Mouse (Mus musculus) layer of hippocampus, adult 8-10 months (tissue): Measurements from ENCODE around the gene Epop. TPM values are rescaled to one million over a fixed set of nuclear protein-coding genes. Genes with fewer than 3 reads are reported as not detected.
A peak's percentile ranks its signal among the peaks of the same experiment; 100 is the strongest.

Experiments
- DNase-seq, 2 experiments: peaks; one replicate each; pipeline ENCODE4 v3.0.0; 2022; ENCODE audit warnings: low spot score in 2 of 2
- total RNA-seq, 4 experiments: library from RNA; stranded (reverse); gene quantifications; 2 replicates each; pipeline ENCODE4 v1.2.4; 2022

Epop gene
- total RNA-seq, 4 experiments from 2014 or later: 28.9 to 38.6 (median 33.9) TPM

DNA sequence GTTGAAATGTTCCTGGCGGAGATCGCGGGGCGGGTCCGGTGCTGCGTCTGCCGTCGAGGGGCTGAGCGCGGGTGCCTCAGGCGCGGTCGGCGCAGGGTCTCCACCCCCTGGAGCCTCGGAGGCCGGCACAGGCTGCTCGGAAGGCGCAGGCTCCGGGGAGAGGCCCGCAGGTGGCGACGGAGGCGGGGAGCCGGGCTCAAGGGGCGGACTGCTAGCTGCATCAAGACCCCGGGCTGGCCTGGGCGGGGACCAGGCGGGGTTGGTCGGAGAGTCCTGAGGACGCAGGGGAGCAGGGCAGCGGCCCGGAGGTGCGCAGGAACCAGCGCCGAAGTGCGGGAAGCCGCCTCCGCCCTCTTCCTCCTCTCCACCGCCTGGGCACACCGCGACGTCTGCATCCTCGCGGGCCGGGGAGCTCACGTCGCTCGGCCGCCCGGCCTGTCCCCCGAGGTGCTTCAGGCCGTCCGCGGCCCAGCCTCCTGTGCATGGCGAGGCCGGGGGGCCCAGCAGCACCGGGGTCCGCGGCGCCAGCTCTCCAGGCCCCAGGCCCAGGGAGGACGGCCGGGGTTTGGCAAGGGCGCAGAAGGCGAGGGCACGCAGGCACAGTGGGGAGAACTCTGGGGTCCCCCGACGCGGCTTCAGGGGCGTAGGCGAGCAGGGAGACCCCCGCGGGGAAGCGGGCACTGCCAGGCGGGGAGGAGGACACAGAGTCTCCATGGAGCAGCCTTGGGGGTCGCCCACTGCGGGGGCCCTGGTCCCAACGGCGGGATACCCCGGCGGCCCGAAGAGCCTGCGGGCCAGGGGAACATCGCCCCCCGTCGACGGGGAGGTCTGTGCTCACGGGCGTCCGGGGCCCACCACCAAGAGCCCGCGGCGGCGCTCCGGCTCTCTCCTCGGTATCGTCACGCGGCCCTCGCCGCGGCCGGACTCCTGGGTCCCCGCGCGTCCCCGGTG is 659 bp downstream of the Epop start:
- DNase-seq: no peak

DNA sequence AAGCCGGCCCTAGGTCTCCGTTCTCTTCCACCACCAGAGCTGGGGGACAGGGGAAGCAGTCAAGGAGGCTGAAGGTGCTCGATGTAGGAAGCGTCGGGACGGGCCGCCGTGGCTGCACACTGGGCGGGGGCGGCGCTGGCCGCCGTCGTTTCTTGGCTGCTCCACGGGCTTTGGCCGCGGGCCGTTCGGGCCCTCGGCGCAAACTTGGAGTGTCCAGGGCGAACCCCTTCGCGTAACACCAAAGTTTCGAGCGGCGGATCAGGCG is 1.3 kb downstream of the Epop start:
- no peak for DNase-seq

DNA sequence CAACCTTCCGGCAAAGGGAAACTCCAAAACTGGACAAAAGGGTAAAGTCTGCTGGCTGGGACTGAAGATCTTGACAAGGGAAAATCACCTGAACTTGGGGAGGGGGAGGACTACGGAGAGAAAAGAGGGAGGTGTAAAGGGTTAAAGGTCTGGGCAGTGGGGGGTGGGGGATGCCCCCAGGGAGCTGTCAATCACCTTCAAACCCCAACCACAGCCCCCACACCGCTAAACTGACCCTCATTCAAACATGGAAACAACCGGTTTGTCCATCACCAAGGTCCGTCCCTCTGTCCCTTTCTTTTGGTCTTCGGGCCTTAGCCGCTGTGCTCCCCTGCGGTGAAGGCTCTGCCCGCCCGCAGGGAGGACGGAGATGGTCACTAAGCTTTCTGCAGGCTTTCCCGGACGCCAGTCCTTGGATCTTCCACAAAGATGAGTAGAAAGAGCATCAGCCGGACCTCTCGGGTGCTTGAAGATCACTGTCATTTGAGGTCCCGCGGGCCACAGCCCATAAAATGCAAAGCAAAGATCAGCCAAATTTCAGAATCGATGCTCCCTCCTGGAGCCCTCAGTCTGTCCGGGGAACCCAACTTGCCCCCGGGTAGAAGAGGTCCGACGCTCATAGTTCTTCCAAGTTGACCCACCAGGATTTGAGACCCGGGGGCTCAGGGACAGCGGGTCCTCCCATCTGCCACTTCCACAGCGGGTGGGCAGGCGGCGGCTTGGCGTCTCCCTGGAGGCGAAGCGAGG is 1.8 kb downstream of the Epop start:
- no peak for DNase-seq

DNA sequence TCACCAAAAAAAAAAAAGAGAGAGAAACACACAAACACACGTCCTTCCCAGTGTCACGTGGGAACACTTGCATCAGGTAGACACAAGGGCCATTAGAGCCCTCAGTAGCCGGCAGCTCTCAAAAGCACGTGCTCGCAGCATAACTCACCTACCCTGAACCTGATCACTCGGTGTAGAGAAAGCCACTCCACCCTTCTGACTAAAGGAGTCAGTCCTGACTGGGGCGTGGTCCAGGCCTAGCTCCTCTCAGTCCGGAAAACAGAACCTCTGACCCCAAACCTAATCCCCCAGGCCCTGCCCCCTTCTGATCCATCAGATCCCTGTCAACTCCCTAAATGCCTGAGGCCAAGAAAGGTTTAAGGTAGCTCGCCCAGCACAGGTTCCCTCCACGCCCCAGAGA is 2.7 kb downstream of the Epop start:
- DNase-seq: no peak

DNA sequence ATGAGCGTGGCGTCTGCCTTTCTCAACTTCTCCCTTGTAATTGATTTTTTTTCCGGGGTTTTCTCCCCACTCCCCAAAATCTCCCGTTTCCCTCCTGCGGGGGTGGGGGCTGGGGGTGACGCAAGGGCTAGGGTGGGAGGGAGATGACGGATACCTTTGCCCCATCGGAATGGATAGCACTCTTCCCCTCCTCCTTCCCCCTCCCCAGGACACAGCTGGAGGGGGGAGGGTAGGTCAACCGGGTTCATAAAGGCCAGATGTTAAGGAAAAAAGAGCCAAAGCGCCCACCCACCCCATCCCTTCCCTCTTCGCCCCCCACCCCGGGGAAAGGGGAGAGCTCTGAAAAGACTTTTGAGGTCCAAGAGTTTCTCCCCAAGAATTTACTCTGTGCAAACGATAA is 3.1 kb downstream of the Epop start:
- DNase-seq: no peak

DNA sequence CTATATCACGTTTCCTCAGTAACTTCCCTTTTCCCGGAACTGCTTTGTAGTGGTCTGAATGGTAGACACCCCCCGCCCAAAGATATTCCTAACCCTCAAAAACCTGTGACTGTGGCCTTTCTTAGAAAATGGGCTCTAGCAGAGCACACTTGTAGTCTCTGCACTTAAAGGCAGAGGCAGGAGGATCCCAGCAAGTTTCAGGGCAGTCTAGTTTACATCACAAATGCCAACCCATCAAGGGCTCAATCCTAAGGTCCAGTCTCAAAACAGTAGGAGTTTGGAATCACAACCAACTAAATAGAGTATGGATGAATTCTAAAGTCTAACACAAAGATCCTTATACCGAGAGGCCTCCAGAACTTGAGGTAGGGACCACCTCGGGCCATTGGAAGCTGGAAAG is 4.0 kb downstream of the Epop start:
- no peak for DNase-seq

DNA sequence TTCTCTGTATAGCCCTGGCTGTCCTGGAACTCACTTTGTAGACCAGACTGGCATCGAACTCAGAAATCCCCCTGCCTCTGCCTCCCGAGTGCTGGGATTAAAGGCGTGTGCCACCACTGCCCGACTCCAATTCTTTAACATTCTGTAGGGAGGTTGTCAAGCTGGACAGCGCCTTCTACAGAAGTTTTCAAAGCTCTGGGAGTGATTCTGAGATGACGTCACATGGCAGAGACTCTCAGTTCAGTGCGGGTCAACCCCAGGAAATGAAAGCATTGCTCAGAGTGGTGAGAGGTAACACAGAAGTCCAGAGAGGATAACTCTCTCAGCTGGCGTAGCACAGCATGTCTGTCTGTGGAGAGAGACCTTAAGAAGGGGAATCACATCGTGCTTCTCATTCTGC is 6.3 kb downstream of the Epop start:
- DNase-seq: no peak

DNA sequence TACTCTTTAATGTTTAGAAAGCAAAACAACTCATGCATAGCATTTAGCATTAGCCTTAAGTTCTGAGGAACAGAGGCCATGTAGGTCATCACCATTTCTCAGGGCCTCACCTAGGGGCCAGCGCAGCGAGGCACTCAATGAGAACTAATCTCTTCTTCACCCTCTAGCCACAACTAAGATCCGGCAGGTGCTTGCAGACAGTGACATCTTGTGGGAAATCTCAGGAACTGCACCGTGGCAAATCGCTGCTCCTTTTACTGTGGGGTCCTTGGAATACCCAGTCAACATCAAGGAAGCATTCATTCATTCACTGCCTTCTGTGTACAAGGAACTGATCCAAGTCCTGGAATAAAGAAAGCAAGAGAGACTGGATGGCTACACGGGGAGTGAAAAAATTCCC is 7.1 kb downstream of the Epop start:
- peak; percentile 71 to 80 for DNase-seq

DNA sequence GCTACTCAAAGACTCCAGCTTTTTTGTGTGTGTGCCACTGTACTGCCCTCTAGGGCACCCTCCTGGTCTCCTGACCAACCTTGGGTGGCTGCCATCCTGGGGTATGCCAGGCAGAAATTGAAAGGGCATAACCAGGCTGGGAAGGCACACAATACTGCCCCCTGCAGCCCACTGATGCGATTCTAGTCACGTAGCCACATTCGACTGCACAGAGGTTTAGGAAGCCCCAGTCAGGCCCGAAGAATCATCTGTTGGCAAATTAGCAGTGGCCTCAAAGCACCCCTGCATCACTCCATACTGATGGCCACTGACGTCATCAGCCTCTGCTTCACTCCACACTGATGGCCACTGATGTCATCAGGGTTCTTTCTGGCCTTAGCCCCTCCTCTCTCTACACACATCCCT is 10.1 kb downstream of the Epop start:
- peak; percentile 81 to 83 for DNase-seq

DNA sequence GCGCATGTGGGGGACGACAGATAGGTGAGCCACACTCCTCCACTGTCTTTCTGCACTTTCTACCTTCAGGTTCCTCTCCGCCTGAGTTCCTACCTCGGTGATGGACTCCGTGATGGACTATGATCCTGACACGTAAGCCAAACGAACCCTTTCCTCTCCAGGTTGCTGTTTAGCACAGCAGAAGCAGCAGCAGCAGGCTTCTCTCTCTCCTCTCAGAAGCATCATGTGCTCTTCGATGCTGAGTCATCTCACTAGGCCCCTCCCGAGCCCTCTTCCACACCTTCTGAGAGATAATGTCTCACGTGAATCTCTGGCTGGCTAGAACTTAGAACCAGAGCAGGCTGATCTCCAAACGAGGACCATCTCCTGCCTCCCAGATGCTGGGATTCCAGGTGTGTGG is 11.1 kb downstream of the Epop start:
- no peak for DNase-seq

DNA sequence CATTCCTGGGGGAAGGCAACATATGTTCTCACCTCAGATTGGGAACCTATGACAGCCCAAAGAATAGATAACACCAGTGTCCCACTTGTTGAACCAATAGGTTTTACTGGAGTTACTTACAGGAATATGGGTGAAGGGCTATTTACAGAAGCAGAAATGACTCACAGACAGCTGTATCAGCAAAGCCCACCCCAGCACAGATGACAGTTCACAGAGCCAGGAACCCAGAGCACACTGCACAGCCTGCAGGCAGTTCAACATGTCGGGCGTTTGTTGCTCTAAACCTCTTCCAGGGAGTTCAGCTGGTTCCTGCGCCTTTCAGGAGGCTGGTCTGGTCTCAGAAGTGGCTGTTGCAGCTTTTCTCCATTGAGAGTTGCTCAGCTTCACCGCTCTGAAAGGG is 14.2 kb downstream of the Epop start:
- no peak for DNase-seq

DNA sequence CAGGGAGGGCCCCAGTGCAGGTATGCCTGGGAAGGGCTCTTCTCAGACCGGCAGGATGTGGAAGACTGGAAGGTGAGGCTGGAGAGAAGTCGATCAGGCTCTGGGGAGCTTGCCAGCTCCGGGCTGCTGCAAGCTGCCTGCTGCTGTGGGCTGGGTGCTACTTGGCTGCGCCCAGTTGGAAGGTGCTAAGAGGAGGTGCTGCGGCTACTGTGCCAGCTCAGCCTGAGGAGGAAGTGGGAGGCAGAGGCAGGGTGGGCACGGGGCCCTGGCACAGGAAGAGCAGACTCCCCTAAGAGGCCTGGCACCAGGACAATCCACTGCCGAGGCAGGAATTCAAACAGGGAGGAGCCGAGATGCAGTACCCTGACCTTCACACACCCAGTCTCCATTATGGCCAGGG is 18.4 kb downstream of the Epop start:
- DNase-seq: peak in 1 of 2 experiments; percentile 57

DNA sequence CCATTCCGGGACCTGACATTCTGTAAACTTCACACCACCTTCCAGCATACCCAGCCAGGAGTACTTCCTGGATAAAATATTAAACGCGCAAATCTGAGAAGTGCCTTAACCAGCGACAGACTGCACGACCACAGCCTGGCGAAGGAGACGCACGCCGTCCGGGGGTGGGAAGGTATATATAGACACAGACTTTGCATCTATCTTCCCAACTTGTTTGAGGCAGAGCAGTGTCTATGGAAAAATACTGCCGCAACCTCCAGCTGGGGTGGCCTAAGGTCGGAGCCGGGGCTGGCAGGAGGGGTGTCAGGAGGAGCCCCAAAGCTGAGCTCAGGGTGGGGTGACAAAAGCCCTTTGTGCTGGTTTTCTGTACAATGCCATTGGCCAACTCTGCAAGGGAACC is 19.8 kb downstream of the Epop start:
- DNase-seq: peak; percentile 55 to 64

DNA sequence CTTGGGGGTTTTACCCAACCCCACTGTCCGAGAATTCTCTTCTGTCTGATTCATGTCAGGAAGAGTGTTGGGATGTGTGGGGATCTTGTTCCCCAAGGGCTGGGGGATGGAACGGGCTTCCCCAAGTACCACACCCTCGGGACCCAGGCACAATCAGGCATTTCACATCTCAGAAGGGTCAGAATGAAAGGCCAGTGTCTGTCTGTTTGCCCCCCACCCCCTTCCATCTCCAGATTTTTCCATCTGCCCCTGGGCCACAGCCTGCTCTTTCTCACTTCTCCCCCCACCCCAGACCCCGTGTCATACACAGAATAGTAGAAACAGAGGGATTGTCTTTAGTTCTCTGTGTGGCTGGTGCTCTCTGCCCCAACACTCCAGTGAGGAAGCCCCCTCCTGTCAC is 20.6 kb downstream of the Epop start:
- DNase-seq: no peak

DNA sequence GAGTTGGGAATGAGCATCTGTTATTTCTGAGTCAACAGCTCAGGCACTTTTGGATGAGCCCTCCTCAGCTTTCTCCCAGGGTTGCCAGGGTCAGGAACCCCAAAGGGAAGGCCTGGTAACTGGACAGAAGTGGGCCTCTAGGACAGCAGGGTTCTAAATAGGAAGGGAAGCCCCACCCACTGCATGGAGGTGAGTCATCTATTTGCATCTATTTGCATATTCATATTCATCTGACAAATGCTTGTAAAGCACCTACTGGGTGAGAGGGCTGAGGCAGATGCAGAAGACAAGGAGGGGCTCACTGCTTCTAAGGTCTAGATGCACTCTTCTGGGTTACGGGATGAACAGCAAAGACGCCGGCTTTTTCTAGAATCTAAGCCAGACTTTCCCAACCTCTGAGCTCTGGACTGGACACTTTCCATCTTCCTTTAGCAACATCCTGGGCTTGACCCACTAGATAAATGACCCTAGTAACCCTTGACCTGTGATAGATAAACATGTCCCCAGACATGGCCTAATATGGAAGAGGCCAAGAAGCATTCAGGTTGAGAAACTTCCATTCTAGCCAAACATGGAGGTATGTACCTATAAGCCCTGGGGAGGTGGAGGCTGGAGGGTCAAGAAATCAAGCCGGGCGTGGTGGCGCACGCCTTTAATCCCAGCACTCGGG is 22.3 kb downstream of the Epop start:
- no peak for DNase-seq

DNA sequence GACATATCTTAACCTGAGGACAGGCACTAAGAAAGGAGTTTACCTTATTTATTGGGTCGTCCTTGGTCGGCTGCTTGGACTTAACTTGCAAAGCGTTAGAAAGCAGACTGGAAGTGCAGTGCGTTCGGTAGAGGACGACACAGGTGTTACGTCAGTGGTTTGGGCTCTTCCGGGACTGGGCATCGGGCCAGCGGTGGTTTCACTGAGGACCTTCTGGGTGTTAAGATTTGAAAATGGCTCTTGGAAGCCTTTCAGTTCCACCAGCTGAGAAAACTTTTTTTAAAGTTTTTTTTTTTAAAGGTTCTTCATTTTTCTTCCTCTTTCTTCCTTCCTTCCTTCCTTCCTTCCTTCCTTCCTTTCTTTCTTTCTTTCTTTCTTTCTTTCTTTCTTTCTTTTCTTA is 25.6 kb downstream of the Epop start:
- DNase-seq: no peak

DNA sequence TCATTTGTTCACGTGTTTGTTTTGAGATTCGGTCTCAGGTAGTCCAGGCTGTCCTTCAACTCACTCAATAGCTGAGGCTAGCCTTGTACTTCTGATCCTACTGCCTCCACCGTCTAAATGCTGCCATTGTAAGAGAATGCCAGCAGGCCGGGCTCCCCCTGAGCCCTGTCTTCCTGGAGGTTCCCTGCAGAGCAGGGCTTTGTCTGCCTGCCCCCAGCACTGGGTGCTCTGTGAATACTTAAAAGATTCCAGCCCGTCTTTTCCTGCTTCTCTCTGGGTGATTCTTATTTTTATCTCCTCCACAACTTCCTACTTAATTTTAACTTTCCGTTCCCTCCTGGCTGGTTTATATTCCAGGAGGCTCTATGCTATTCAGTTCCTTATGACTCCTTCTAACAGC is 27.3 kb downstream of the Epop start:
- DNase-seq: no peak

DNA sequence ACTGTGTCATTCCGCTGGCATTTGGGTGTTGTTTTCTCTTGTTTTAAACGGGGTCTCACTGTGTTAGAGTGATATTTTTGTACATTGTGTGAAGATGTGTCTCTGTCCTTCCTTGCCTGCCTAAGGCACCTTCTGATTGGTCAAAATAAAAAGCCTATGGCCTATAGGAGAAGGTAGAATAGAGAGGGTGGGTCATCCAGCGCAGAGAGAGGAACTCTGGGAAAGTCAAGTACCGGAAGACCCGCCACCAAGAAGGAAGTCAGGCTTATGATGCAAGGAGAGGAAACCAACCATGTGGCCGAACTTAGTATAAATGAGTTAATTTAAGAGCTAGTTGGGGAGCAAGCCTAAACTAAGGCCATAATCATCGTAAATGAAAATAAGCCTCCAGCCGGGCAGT is 30.4 kb downstream of the Epop start:
- no peak for DNase-seq

DNA sequence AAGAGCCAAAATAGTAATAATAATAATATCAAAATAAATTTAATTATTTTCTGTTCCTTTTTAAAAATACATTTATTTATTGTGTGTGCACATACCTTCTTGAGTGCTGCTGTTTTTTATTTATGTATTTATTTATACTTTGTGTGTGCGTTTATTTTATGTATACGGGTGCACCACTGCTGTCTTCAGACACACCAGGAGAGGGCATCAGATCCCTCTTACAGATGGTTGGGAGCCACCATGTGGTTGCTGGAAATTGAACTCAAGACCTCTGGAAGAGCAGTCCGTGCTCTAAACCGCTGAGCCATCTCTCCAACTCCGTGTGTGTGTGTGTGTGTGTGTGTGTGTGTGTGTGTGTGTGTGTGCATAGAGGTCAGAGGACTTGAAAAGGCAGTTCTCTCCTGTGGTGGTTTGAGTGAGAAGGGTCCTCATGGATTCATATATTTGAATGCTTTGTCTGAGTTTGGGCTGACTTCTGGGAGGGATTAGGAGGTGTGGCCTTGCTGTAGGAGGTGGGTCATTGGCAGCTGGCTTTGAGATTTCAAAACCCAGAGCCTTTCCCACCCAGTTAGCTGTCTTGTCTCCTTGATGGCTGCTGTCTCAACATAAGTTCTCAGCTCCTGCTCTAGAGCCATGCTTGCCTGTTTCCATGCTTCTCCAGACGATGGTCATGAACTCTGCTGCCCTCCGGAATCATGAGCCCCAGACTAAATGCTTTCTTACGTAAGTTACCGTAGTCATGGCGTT is 31.4 kb downstream of the Epop start:
- DNase-seq: no peak

DNA sequence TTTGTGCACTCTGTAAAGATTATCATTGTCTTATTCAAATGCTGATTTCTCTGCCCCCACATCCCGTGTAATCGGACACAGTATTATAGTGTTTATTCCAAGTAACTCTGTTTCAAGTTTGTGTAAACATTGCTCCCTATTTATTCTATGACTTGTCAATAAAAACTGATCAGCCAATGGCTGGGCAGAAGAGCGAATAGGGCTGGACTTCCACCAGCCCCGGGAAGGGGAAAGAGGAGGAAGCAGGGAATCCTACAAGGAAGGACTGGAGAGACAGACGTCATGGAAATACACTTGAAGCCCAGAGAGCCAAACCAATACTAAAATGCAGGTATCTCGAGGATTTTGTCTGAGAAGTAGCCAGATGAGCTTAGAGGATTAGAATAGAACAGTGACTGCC is 35.4 kb downstream of the Epop start:
- no peak for DNase-seq

DNA sequence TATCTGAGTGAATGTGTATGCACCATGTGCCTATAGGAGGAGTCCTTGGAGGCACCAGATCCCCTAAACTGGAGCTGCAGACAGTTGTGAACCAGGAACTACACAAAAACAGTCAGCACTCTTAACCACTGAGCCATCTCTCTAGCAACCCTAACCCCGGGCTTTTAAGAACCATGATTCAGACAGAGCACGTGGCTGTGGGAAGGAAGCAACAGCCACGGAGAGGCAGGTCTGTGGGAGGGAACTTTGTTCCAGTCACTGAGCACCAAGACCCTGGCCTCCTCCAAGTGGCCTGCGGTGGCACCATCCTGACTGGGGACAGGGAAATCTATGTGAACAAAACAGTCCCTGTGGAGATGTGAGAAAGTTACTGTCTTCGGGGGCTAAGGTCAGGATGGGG is 37.6 kb downstream of the Epop start:
- no peak for DNase-seq
